12 mouse cellular contexts compared by ENCODE assay signal in the genomic region with DNA sequence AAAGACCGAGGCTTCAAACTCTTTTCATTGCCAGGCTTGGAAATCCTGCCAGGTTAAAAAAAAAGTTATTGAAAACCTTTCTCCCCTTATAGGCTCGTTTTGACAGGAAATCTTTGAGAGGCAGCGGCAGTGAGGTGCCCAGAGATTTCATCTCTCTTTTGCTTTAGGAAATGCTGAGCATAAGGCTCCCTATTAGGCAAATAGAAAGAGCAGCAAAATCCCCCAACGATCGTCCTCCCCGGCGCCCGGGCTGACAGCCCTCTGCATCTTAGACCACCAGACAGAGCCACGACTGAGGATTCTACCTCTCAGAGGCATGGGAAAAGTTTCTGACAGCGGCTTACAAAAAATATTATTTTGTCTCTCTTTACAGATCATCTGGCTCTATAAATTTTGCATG.
DNase-seq lines count a peak whose midpoint lies in the region; ATAC-seq and TF ChIP-seq lines count a peak whose summit lies in the region.
"Had no signal": no experiment of that assay in that cellular context is flagged by ENCODE, and none has a peak within 500 bp of the region (broad histone marks: within the 10 kb centered on the region; RNA-seq: fewer than 3 reads in every experiment).

No protein-coding gene starts in this region.

- H3K4me2 ChIP-seq in kidney, postnatal 0 days (ENCODE audit: low read length) = peak overlapping the region; percentile 50
- H3K4me2 ChIP-seq in embryonic facial prominence, embryonic 14.5 days (ENCODE audit: low read depth, low read length) = peak overlapping the region; percentile 64
- peak overlapping the region; percentile 48 for H3K4me2 ChIP-seq in forebrain, postnatal 0 days (ENCODE audit: low read depth)
- peak overlapping the region; percentile 50 for H3K4me2 ChIP-seq in midbrain, embryonic 16.5 days (ENCODE audit: low read length)
- H3K4me2 ChIP-seq: liver, embryonic 13.5 days had no signal

- ATAC-seq in kidney, postnatal 0 days (replicated peaks; ENCODE audit: low FRiP score, low read depth) = no peak
- ATAC-seq in embryonic facial prominence, embryonic 14.5 days (ENCODE audit: low read depth) = no peak
- no peak for ATAC-seq in forebrain, postnatal 0 days
- ATAC-seq in midbrain, embryonic 16.5 days = no peak

- no peaks in the 10 kb centered on the region for H3K4me1 ChIP-seq in kidney, postnatal 0 days (replicated peaks; ENCODE audit: insufficient read depth, low read length)
- H3K4me1 ChIP-seq in embryonic facial prominence, embryonic 14.5 days (ENCODE audit: control insufficient read depth, insufficient read depth, low read length) = 0 out of 2 replicates have a peak, but pooled peaks cover 3% of the 10 kb centered on the region
- no peaks in the 10 kb centered on the region; the same call in 1 of the 2 replicates for H3K4me1 ChIP-seq in forebrain, postnatal 0 days (ENCODE audit: insufficient read depth)
- peaks cover 12% of the 10 kb centered on the region; the same call in 1 of the 2 replicates for H3K4me1 ChIP-seq in midbrain, embryonic 16.5 days (ENCODE audit: control insufficient read depth, insufficient read depth, low read length)
- H3K4me1 ChIP-seq: liver, embryonic 13.5 days had no signal

- no peak for DNase-seq in kidney, postnatal 0 days (ENCODE audit: low spot score)
- no peak for DNase-seq in kidney, adult 18-20 months
- DNase-seq in embryonic facial prominence, embryonic 14.5 days (ENCODE audit: low spot score) = no peak
- no peak for DNase-seq in forebrain, postnatal 0 days
- DNase-seq in yolk sac, embryonic 10.5 days (ENCODE audit: low spot score) = no peak
- no peak for DNase-seq in cerebellum, postnatal 4 days (ENCODE audit: low spot score in 2 of 2)
- DNase-seq: adrenal gland, postnatal 25 days; cerebellum, postnatal 25 days; gastrocnemius, postnatal 10 days; kidney, postnatal 25 days; liver, embryonic 13.5 days had no signal

- TF ChIP-seq CTCF in kidney, postnatal 0 days (IDR thresholded peaks at IDR 0.05; ENCODE audit: low read depth) = no peak
- no peak for TF ChIP-seq CTCF in forebrain, postnatal 0 days (IDR thresholded peaks at IDR 0.05; ENCODE audit: low read depth)

- H3K36me3 ChIP-seq in kidney, postnatal 0 days (ENCODE audit: insufficient read depth, low read length) = no peaks in the 10 kb centered on the region
- H3K36me3 ChIP-seq in embryonic facial prominence, embryonic 14.5 days (ENCODE audit: control insufficient read depth, insufficient read depth, low read length) = no peaks in the 10 kb centered on the region
- no peaks in the 10 kb centered on the region for H3K36me3 ChIP-seq in forebrain, postnatal 0 days (ENCODE audit: insufficient read depth)
- no peaks in the 10 kb centered on the region for H3K36me3 ChIP-seq in midbrain, embryonic 16.5 days (ENCODE audit: control insufficient read depth, insufficient read depth, low read length)
- H3K36me3 ChIP-seq: liver, embryonic 13.5 days had no signal

- 0 out of 2 replicates have a peak overlapping the region, but pooled peaks have one; percentile 18 for H3K9ac ChIP-seq in kidney, postnatal 0 days (ENCODE audit: low read depth, low read length)
- peak overlapping the region; percentile 39 for H3K9ac ChIP-seq in embryonic facial prominence, embryonic 14.5 days (ENCODE audit: low read depth, low read length)
- H3K9ac ChIP-seq in forebrain, postnatal 0 days = peak overlapping the region; percentile 35; the same call in 1 of the 2 replicates
- no peak overlapping the region for H3K9ac ChIP-seq in midbrain, embryonic 16.5 days (ENCODE audit: low read depth, low read length)
- H3K9ac ChIP-seq: liver, embryonic 13.5 days had no signal

- no peaks in the 10 kb centered on the region for H3K27me3 ChIP-seq in kidney, postnatal 0 days (ENCODE audit: insufficient read depth, low read length)
- no peaks in the 10 kb centered on the region for H3K27me3 ChIP-seq in embryonic facial prominence, embryonic 14.5 days (replicated peaks; ENCODE audit: control insufficient read depth, insufficient read depth, low read length)
- H3K27me3 ChIP-seq in forebrain, postnatal 0 days (ENCODE audit: insufficient read depth, low read length) = no peaks in the 10 kb centered on the region
- H3K27me3 ChIP-seq in midbrain, embryonic 16.5 days (ENCODE audit: control insufficient read depth, insufficient read depth, low read depth, low read length) = no peaks in the 10 kb centered on the region
- H3K27me3 ChIP-seq: liver, embryonic 13.5 days had no signal

- WGBS in kidney, postnatal 0 days = 28% methylated on average over 10 of the region's 10 CpGs
- 13% methylated on average over 10 of the region's 10 CpGs for WGBS in embryonic facial prominence, embryonic 14.5 days
- WGBS in forebrain, postnatal 0 days = 13% methylated on average over 10 of the region's 10 CpGs
- WGBS in midbrain, embryonic 16.5 days = 19% methylated on average over 10 of the region's 10 CpGs

- H3K9me3 ChIP-seq in kidney, postnatal 0 days (replicated peaks; ENCODE audit: low read length) = no peaks in the 10 kb centered on the region
- H3K9me3 ChIP-seq in embryonic facial prominence, embryonic 14.5 days (ENCODE audit: control insufficient read depth, low read length) = no peaks in the 10 kb centered on the region
- no peaks in the 10 kb centered on the region for H3K9me3 ChIP-seq in forebrain, postnatal 0 days (ENCODE audit: low read length)
- H3K9me3 ChIP-seq in midbrain, embryonic 16.5 days (replicated peaks; ENCODE audit: control insufficient read depth, low read length, poor library complexity, severe bottlenecking) = no peaks in the 10 kb centered on the region
- H3K9me3 ChIP-seq: liver, embryonic 13.5 days had no signal

- no peak overlapping the region for H3K27ac ChIP-seq in kidney, postnatal 0 days
- H3K27ac ChIP-seq in embryonic facial prominence, embryonic 14.5 days (replicated peaks; ENCODE audit: low read depth, low read length) = 0 out of 2 replicates have a peak overlapping the region, but pooled peaks have one; percentile 52
- no peak overlapping the region for H3K27ac ChIP-seq in forebrain, postnatal 0 days (ENCODE audit: low read depth, low read length)
- H3K27ac ChIP-seq in midbrain, embryonic 16.5 days (ENCODE audit: low read length) = no peak overlapping the region
- H3K27ac ChIP-seq: liver, embryonic 13.5 days had no signal

- peak overlapping the region; percentile 4; the same call in 1 of the 2 replicates for H3K4me3 ChIP-seq in kidney, postnatal 0 days (replicated peaks; ENCODE audit: low read depth, low read length)
- peak overlapping the region; percentile 31 for H3K4me3 ChIP-seq in embryonic facial prominence, embryonic 14.5 days (ENCODE audit: low read depth, low read length)
- peak overlapping the region; percentile 21 for H3K4me3 ChIP-seq in forebrain, postnatal 0 days (ENCODE audit: low read depth, low read length)
- 0 out of 2 replicates have a peak overlapping the region, but pooled peaks have one; percentile 19 for H3K4me3 ChIP-seq in midbrain, embryonic 16.5 days (ENCODE audit: low read depth, low read length)
- H3K4me3 ChIP-seq: liver, embryonic 13.5 days had no signal
